Mouse (Mus musculus): ENCODE data around the gene Adarb2. TPM values are rescaled to one million over a fixed set of nuclear protein-coding genes. Genes with fewer than 3 reads are reported as not detected.

Gene Adarb2
- polyA plus RNA-seq, 1 experiment from 2014 or later: 13.2 TPM

GRCm38 (mm10) chr13:8316347-8317141, 113.9 kb downstream of the Adarb2 start:
- no peaks in the 10 kb centered on the region for H3K36me3 ChIP-seq (replicated peaks)
- no peaks in the 10 kb centered on the region for H3K27me3 ChIP-seq
- no peaks in the 10 kb centered on the region for H3K9me3 ChIP-seq
- H3K9ac ChIP-seq: no peak overlapping the region
- no peak overlapping the region for H3K4me3 ChIP-seq (replicated peaks)
- no peak overlapping the region for H3K27ac ChIP-seq
- WGBS: 57% methylated on average over 5 of the region's 5 CpGs
- ATAC-seq (ENCODE audit: low FRiP score): no peak
- H3K4me1 ChIP-seq: no peaks in the 10 kb centered on the region
- H3K4me2 ChIP-seq: no peak overlapping the region

- Histone ChIP-seq H3K9ac (no peak overlapping the region), H3K4me2 (peak overlapping the region; percentile 4; the same call in 1 of the 2 replicates), H3K27ac (peak overlapping the region; percentile 65), H3K4me3 (replicated peaks) (no peak overlapping the region), H3K27me3 (peaks cover 45% of the 10 kb centered on the region), H3K36me3 (replicated peaks) (no peaks in the 10 kb centered on the region), H3K4me1 (peaks cover 23% of the 10 kb centered on the region), H3K9me3 (no peaks in the 10 kb centered on the region)
- ATAC-seq (ENCODE audit: low FRiP score): peak; percentile 87
- 8% methylated on average over 7 of the region's 7 CpGs for WGBS
Observed at GRCm38 (mm10) chr13:8333589-8334455, 131.2 kb downstream of the Adarb2 start.

GRCm38 (mm10) chr13:8334580-8334979, 131.9 kb downstream of the Adarb2 start:
- H3K27me3 ChIP-seq: peaks cover 51% of the 10 kb centered on the region
- H3K4me1 ChIP-seq: peaks cover 23% of the 10 kb centered on the region
- H3K4me2 ChIP-seq: no peak overlapping the region
- ATAC-seq (ENCODE audit: low FRiP score): no peak
- H3K27ac ChIP-seq: no peak overlapping the region
- no peaks in the 10 kb centered on the region for H3K36me3 ChIP-seq (replicated peaks)
- WGBS: 30% methylated on average over 4 of the region's 4 CpGs
- H3K9ac ChIP-seq: no peak overlapping the region
- H3K9me3 ChIP-seq: no peaks in the 10 kb centered on the region
- H3K4me3 ChIP-seq (replicated peaks): no peak overlapping the region

GRCm38 (mm10) chr13:8341086-8341807, 138.6 kb downstream of the Adarb2 start:
- 80% methylated on average over 5 of the region's 5 CpGs for WGBS

GRCm38 (mm10) chr13:8347147-8347546, 144.5 kb downstream of the Adarb2 start:
- Histone ChIP-seq H3K27ac (no peak overlapping the region), H3K4me2 (no peak overlapping the region), H3K9me3 (no peaks in the 10 kb centered on the region), H3K36me3 (replicated peaks) (no peaks in the 10 kb centered on the region), H3K27me3 (no peaks in the 10 kb centered on the region), H3K9ac (no peak overlapping the region), H3K4me1 (no peaks in the 10 kb centered on the region), H3K4me3 (replicated peaks) (no peak overlapping the region)
- ATAC-seq (ENCODE audit: low FRiP score): no peak
- WGBS: 91% methylated on average over 7 of the region's 7 CpGs

More at GRCm38 (mm10) chr13:8341086-8341807, 138.6 kb downstream of the Adarb2 start:
- H3K9me3 ChIP-seq: no peaks in the 10 kb centered on the region
- H3K4me3 ChIP-seq (replicated peaks): no peak overlapping the region
- no peak overlapping the region for H3K27ac ChIP-seq
- no peak for ATAC-seq (ENCODE audit: low FRiP score)
- no peak overlapping the region for H3K9ac ChIP-seq
- no peaks in the 10 kb centered on the region for H3K4me1 ChIP-seq
- H3K27me3 ChIP-seq: peaks cover 18% of the 10 kb centered on the region
- H3K36me3 ChIP-seq (replicated peaks): no peaks in the 10 kb centered on the region
- H3K4me2 ChIP-seq: no peak overlapping the region

GRCm38 (mm10) chr13:8352341-8352740, 149.7 kb downstream of the Adarb2 start:
- no peak overlapping the region for H3K9ac ChIP-seq
- no peak for ATAC-seq (ENCODE audit: low FRiP score)
- H3K4me2 ChIP-seq: no peak overlapping the region
- H3K4me1 ChIP-seq: no peaks in the 10 kb centered on the region
- no peak overlapping the region for H3K4me3 ChIP-seq (replicated peaks)
- H3K27me3 ChIP-seq: no peaks in the 10 kb centered on the region
- no peaks in the 10 kb centered on the region for H3K36me3 ChIP-seq (replicated peaks)
- H3K9me3 ChIP-seq: no peaks in the 10 kb centered on the region
- no peak overlapping the region for H3K27ac ChIP-seq

GRCm38 (mm10) chr13:8352952-8353351, 150.3 kb downstream of the Adarb2 start:
- Histone ChIP-seq H3K4me3 (replicated peaks) (no peak overlapping the region), H3K9ac (no peak overlapping the region), H3K9me3 (no peaks in the 10 kb centered on the region), H3K4me1 (no peaks in the 10 kb centered on the region), H3K27me3 (no peaks in the 10 kb centered on the region), H3K4me2 (no peak overlapping the region), H3K36me3 (replicated peaks) (no peaks in the 10 kb centered on the region), H3K27ac (no peak overlapping the region)
- ATAC-seq (ENCODE audit: low FRiP score): no peak

- no peak overlapping the region for H3K4me2 ChIP-seq
- no peak overlapping the region for H3K4me3 ChIP-seq (replicated peaks)
- no peak overlapping the region for H3K27ac ChIP-seq
- H3K36me3 ChIP-seq (replicated peaks): no peaks in the 10 kb centered on the region
- no peaks in the 10 kb centered on the region for H3K4me1 ChIP-seq
- H3K9me3 ChIP-seq: no peaks in the 10 kb centered on the region
- WGBS: 86% methylated on average over 1 of the region's 1 CpGs
- no peak for ATAC-seq (ENCODE audit: low FRiP score)
- no peak overlapping the region for H3K9ac ChIP-seq
- H3K27me3 ChIP-seq: no peaks in the 10 kb centered on the region
Observed at GRCm38 (mm10) chr13:8365523-8365922, 162.9 kb downstream of the Adarb2 start.

- 91% methylated on average over 4 of the region's 4 CpGs for WGBS
- Histone ChIP-seq H3K9me3 (no peaks in the 10 kb centered on the region), H3K27me3 (no peaks in the 10 kb centered on the region), H3K27ac (no peak overlapping the region), H3K4me2 (no peak overlapping the region), H3K4me3 (replicated peaks) (no peak overlapping the region), H3K4me1 (no peaks in the 10 kb centered on the region), H3K36me3 (replicated peaks) (no peaks in the 10 kb centered on the region), H3K9ac (no peak overlapping the region)
- ATAC-seq (ENCODE audit: low FRiP score): no peak
Observed at GRCm38 (mm10) chr13:8366087-8366486, 163.4 kb downstream of the Adarb2 start.

GRCm38 (mm10) chr13:8369868-8370387, 167.3 kb downstream of the Adarb2 start:
- ATAC-seq (ENCODE audit: low FRiP score): no peak
- 85% methylated on average over 7 of the region's 7 CpGs for WGBS
- H3K9ac ChIP-seq: no peak overlapping the region

GRCm38 (mm10) chr13:8388541-8388940, 185.9 kb downstream of the Adarb2 start:
- Histone ChIP-seq H3K9me3 (no peaks in the 10 kb centered on the region), H3K4me3 (replicated peaks) (no peak overlapping the region), H3K4me1 (no peaks in the 10 kb centered on the region), H3K9ac (no peak overlapping the region), H3K27me3 (no peaks in the 10 kb centered on the region), H3K36me3 (replicated peaks) (no peaks in the 10 kb centered on the region), H3K27ac (no peak overlapping the region), H3K4me2 (no peak overlapping the region)
- ATAC-seq (ENCODE audit: low FRiP score): no peak
- WGBS: 42% methylated on average over 1 of the region's 1 CpGs

More at GRCm38 (mm10) chr13:8369868-8370387, 167.3 kb downstream of the Adarb2 start:
- no peaks in the 10 kb centered on the region for H3K27me3 ChIP-seq
- no peaks in the 10 kb centered on the region for H3K36me3 ChIP-seq (replicated peaks)
- no peak overlapping the region for H3K4me3 ChIP-seq (replicated peaks)
- no peak overlapping the region for H3K27ac ChIP-seq
- no peaks in the 10 kb centered on the region for H3K9me3 ChIP-seq
- H3K4me2 ChIP-seq: no peak overlapping the region
- H3K4me1 ChIP-seq: no peaks in the 10 kb centered on the region
